Mouse (Mus musculus) stomach, postnatal 0 days (tissue): ENCODE measurements at regions not wholly inside any gene's neighbourhood (a gene's known extent, or its start where the extent isn't known, plus 50 kb on each side); places are given as distances from the start of the nearest gene placed in this dataset.

Source experiments
- ATAC-seq: fragments of 200-750 bp; cut with Nextera tagmentation; 2 replicates; pipeline ENCODE4 v1.8.0; 2017; ENCODE audit not compliant: low FRiP score, low TSS enrichment
- DNase-seq: peaks from one replicate; pipeline ENCODE4 v3.0.0-alpha.2; 2016; ENCODE audit warnings: low spot score
- H3K27ac ChIP-seq: fragments of 300-500 bp; sonication (generic); replicated peaks from 2 replicates; pipeline ENCODE4 v1.5.1; 2014; ENCODE audit warnings: mild to moderate bottlenecking, control low read depth
- H3K27me3 ChIP-seq: fragments of 300-500 bp; sonication (generic); 2 replicates; pipeline ENCODE4 v1.6.1; 2014; ENCODE audit warnings: low read length; ENCODE audit not compliant: control insufficient read depth, insufficient read depth
- H3K36me3 ChIP-seq: fragments of 300-500 bp; sonication (generic); 2 replicates; pipeline ENCODE4 v1.6.1; 2014; ENCODE audit warnings: low read length, mixed read lengths; ENCODE audit not compliant: control insufficient read depth, insufficient read depth
- H3K4me1 ChIP-seq: fragments of 300-500 bp; sonication (generic); replicated peaks from 2 replicates; pipeline ENCODE4 v1.6.1; 2014; ENCODE audit warnings: antibody characterized with exemption; ENCODE audit not compliant: control insufficient read depth, insufficient read depth
- H3K4me2 ChIP-seq: fragments of 300-500 bp; sonication (generic); replicated peaks from 2 replicates; pipeline ENCODE4 v1.6.1; 2014; ENCODE audit warnings: low read depth, mild to moderate bottlenecking, control low read depth, moderate library complexity
- H3K4me3 ChIP-seq: fragments of 300-500 bp; sonication (generic); 2 replicates; pipeline ENCODE4 v1.5.1; 2014; ENCODE audit warnings: low read depth, low read length, control low read depth
- H3K9ac ChIP-seq: fragments of 300-500 bp; sonication (generic); 2 replicates; pipeline ENCODE4 v1.6.1; 2014; ENCODE audit warnings: mild to moderate bottlenecking, low read length, control low read depth, mixed read lengths
- H3K9me3 ChIP-seq: fragments of 300-500 bp; sonication (generic); 2 replicates; pipeline ENCODE4 v1.6.1; 2016; ENCODE audit warnings: low read length; ENCODE audit not compliant: control insufficient read depth
- CTCF ChIP-seq: IDR thresholded peaks from 2 replicates; pipeline ENCODE4 v1.5.1; 2016; ENCODE audit warnings: antibody characterized with exemption, low read depth, mild to moderate bottlenecking, moderate library complexity
- EP300 ChIP-seq: optimal IDR thresholded peaks from 2 replicates; pipeline ENCODE3; 2016; ENCODE audit warnings: antibody characterized with exemption
- WGBS: fragments of 180-500 bp; shearing (Covaris S2); extraction: QIAGEN DNeasy Blood & Tissue Kit; methylation state at CpG from one replicate; pipeline ENCODE4 v1.1.7; 2014; 5-methylcytosine and 5-hydroxymethylcytosine counted together

DNA sequence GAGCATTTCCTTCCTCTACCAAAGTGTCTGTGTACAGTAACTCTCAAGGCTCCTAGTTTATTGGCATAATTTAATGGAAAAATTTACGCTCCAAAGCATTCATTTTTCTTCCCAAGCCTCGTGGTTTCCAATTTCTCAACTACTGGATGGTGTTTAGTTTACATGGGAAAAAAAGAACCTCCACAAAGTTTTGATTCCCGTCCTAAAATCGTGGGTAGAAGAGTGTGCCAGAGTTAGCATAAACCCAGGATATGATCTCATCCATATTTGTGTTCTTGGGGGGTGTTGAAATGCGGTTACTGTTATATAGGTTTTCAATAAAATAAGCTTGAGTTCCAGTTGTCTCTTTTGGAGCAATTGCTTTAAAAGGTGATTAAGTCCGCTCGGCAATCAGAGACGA lies 406.2 kb upstream of the Frg1 start:
- H3K27me3 ChIP-seq = no peaks in the 10 kb centered on the region
- no peak overlapping the region for H3K9ac ChIP-seq
- H3K4me1 ChIP-seq = no peaks in the 10 kb centered on the region
- TF ChIP-seq EP300 = no peak
- no peak for TF ChIP-seq CTCF
- DNase-seq (no peak), ATAC-seq (no peak)
- no peak overlapping the region for H3K4me2 ChIP-seq
- no peak overlapping the region for H3K4me3 ChIP-seq
- no peak overlapping the region for H3K27ac ChIP-seq
- WGBS = 63% methylated on average over 8 of the region's 8 CpGs
- no peaks in the 10 kb centered on the region for H3K36me3 ChIP-seq
- H3K9me3 ChIP-seq = no peaks in the 10 kb centered on the region

DNA sequence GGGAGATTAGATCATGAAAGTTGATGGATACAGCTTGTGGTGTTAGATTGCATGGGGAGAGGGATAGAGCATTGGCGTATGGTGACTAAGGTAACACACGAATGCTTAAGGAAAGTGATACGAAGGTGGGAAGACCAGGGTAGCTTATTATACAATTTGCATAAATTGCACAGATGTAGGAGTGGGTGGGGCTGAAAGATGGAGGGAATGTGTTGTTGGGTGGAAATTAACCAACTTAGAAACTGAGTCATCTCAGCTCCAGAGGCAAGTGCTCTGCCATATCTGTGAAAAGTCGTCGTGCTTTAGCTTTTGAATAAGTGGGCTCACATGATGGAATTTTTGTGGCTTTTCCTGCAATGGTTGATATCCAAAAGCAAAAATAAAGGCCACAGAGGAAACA lies 404.8 kb upstream of the Frg1 start:
- no peak overlapping the region for H3K27ac ChIP-seq
- no peak overlapping the region for H3K9ac ChIP-seq
- DNase-seq (no peak), ATAC-seq (no peak)
- 86% methylated on average over 5 of the region's 5 CpGs for WGBS
- TF ChIP-seq CTCF = no peak
- no peak for TF ChIP-seq EP300
- no peak overlapping the region for H3K4me3 ChIP-seq
- no peaks in the 10 kb centered on the region for H3K4me1 ChIP-seq
- no peaks in the 10 kb centered on the region for H3K27me3 ChIP-seq
- no peak overlapping the region for H3K4me2 ChIP-seq
- H3K36me3 ChIP-seq = no peaks in the 10 kb centered on the region
- H3K9me3 ChIP-seq = no peaks in the 10 kb centered on the region

DNA sequence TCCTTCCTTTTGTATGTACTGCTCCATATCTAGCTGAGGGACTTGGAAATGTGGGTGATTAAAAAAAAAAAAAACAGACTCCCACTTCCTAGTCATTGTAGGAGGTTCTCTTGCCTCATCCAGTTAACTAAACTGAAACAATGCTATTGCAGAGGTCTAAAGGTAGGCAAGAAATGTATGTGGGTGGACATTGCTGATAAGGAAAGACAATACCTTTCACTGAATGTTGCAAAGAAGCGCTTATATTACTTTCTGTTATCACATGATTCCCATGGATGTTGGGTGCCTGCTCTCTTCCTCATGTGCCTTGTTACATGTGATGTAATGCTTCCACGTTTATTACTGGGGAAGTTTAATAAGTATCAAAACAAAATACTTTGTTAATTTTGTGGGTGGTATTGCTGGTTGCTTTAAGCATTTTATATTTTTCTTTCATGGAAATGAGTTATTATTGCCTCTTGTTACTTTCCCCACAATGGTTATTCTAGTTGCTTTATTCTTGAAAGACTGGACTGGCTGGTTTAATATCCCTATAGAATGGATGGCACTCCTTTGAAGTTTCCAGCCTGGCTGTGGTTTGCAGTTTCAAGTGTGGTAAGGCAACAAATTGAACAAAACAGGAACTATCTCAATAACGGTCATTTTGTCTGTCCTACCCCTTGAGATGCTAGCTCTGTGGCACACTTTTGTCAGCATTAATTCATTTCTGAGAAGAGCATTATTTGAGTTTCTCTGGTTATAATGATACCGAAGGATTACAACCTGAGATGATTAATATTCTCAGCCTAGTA lies 403.9 kb upstream of the Frg1 start:
- Histone ChIP-seq H3K9me3 (no peaks in the 10 kb centered on the region), H3K4me1 (no peaks in the 10 kb centered on the region), H3K27me3 (no peaks in the 10 kb centered on the region), H3K36me3 (no peaks in the 10 kb centered on the region), H3K4me3 (no peak overlapping the region), H3K27ac (no peak overlapping the region), H3K9ac (no peak overlapping the region), H3K4me2 (no peak overlapping the region)
- WGBS = 74% methylated on average over 4 of the region's 4 CpGs
- no peak for ATAC-seq
- TF ChIP-seq EP300 (no peak), CTCF (no peak)
- DNase-seq = no peak

DNA sequence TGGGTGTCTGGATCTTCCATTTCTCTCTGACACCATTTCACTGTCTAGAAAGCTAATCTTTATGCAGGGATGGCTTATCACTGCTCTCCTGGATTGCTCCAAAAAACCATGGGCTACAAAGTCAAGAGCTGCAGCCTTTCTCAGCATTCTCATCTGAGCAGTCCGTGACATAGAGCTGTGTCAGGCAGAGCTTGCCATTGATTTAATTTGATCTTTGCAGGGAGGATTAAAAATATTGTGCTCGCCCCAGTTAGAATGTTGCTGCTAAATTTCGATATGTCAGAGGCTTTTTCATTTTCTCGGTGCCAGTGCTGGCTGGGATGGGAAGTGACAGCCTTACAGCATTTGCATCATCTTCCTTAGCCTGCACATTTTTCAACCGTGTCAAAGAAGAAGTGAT lies 401.7 kb upstream of the Frg1 start:
- ATAC-seq (no peak), DNase-seq (no peak)
- no peak overlapping the region for H3K4me2 ChIP-seq
- H3K4me1 ChIP-seq = no peaks in the 10 kb centered on the region
- H3K9ac ChIP-seq = no peak overlapping the region
- no peak for TF ChIP-seq CTCF
- no peak for TF ChIP-seq EP300
- H3K4me3 ChIP-seq = no peak overlapping the region
- H3K27ac ChIP-seq = no peak overlapping the region
- no peaks in the 10 kb centered on the region for H3K27me3 ChIP-seq
- H3K36me3 ChIP-seq = no peaks in the 10 kb centered on the region
- WGBS = 68% methylated on average over 5 of the region's 5 CpGs
- H3K9me3 ChIP-seq = no peaks in the 10 kb centered on the region

DNA sequence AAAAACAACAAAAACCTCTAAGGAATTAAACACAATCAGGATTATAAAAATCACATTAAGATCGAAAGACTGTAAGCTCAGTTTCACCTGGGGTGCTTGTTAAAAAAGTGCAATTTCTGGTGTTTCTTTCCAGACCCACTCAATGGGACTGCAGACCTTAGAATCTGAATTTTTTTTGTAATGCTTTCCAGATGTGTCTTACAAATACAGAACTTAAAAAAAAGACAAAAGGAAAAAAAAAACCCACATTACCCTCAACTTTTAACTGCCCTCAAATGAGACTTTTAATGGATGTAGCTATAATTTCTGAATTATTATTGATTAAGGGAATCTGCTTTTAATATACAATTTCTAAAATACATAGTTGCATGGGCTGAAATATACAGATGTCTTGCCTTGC lies 401.2 kb upstream of the Frg1 start:
- Histone ChIP-seq H3K9me3 (no peaks in the 10 kb centered on the region), H3K9ac (no peak overlapping the region), H3K27me3 (no peaks in the 10 kb centered on the region), H3K36me3 (no peaks in the 10 kb centered on the region), H3K27ac (no peak overlapping the region), H3K4me3 (no peak overlapping the region), H3K4me2 (no peak overlapping the region), H3K4me1 (no peaks in the 10 kb centered on the region)
- TF ChIP-seq CTCF (no peak), EP300 (no peak)
- DNase-seq (no peak), ATAC-seq (no peak)
- 76% methylated on average over 1 of the region's 1 CpGs for WGBS

DNA sequence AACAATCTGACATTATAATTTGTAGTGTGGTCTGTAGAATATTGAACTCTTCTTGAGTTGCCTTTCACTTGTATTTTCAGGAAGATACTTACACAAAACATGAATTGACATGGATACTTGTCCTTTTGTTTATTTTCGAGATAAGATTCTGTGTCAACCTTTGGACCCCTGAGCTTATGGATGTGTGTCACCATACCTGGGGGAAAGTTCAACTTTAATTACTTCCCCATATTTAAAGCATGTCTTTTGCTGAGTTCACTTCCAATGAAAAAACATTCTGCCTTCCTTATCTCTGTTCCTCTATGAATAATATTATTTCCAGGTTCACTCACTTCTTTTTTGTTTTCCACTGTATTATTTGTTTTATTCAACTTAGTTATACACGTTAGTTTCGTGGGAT lies 398.4 kb upstream of the Frg1 start:
- ATAC-seq = no peak

More for the DNA sequence above, 398.4 kb upstream of the Frg1 start:
- no peaks in the 10 kb centered on the region for H3K4me1 ChIP-seq
- H3K4me2 ChIP-seq = no peak overlapping the region
- no peak for DNase-seq
- H3K9ac ChIP-seq = no peak overlapping the region
- no peak for TF ChIP-seq EP300
- no peaks in the 10 kb centered on the region for H3K27me3 ChIP-seq
- no peaks in the 10 kb centered on the region for H3K36me3 ChIP-seq
- H3K9me3 ChIP-seq = no peaks in the 10 kb centered on the region
- WGBS = 71% methylated on average over 3 of the region's 3 CpGs
- H3K27ac ChIP-seq = no peak overlapping the region
- H3K4me3 ChIP-seq = no peak overlapping the region
